Mouse (Mus musculus): ENCODE results near the gene Hoxd10.

GRCm38 (mm10) chr2:74720955-74721491 is 29.3 kb downstream of the Hoxd10 start:
- TF ChIP-seq UBTF (IDR thresholded peaks at IDR 0.05; ENCODE audit: low read depth, low read length) (no peak), CTCF (conservative IDR thresholded peaks at IDR 0.05 in 1 of 2, IDR thresholded peaks at IDR 0.05 in 1 of 2; ENCODE audit: low read depth in 2 of 2, low read length in 2 of 2) (no peak), USF1 (IDR thresholded peaks at IDR 0.05; ENCODE audit: low read depth, low read length) (no peak), E2F4 (IDR thresholded peaks at IDR 0.05; ENCODE audit: insufficient replicate concordance, low read depth, low read length) (no peak), ELF1 (IDR thresholded peaks at IDR 0.05; ENCODE audit: low read depth, low read length) (0 out of 2 replicates have a peak, but pooled peaks have one; percentile 5), HCFC1 (IDR thresholded peaks at IDR 0.05; ENCODE audit: low read depth, low read length) (no peak), POLR2A (IDR thresholded peaks at IDR 0.05; ENCODE audit: low read depth, low read length) (no peak), ZMIZ1 (IDR thresholded peaks at IDR 0.05; ENCODE audit: low read depth, low read length) (no peak), ZNF384 (IDR thresholded peaks at IDR 0.05; ENCODE audit: low read depth, low read length) (no peak), TBP (conservative IDR thresholded peaks at IDR 0.05; ENCODE audit: low read depth, low read length) (no peak)
